Mouse (Mus musculus) embryonic facial prominence, embryonic 12.5 days (tissue): ENCODE data around the gene Rps6. TPM values are rescaled to one million over a fixed set of nuclear protein-coding genes. Genes with fewer than 3 reads are reported as not detected.
"Not testable (repeated sequence)": the region's sequence is repeated elsewhere in the genome, so short reads cannot be mapped to it uniquely, and the experiment has no call there.

Experiments
- ATAC-seq: fragments of 200-750 bp; cut with Nextera tagmentation; 2 replicates; pipeline ENCODE4 v1.8.0; 2017; ENCODE audit not compliant: insufficient number of reproducible peaks, insufficient read depth, low FRiP score, low TSS enrichment
- H3K27ac ChIP-seq: fragments of 300-500 bp; sonication (generic); 2 replicates; pipeline ENCODE4 v1.5.1; 2016; ENCODE audit warnings: mild to moderate bottlenecking
- H3K27me3 ChIP-seq: fragments of 300-500 bp; sonication (generic); 2 replicates; pipeline ENCODE4 v1.6.1; 2016; ENCODE audit warnings: mild to moderate bottlenecking, moderate library complexity
- H3K36me3 ChIP-seq: fragments of 300-500 bp; sonication (generic); 2 replicates; pipeline ENCODE4 v1.6.1; 2016; ENCODE audit warnings: mild to moderate bottlenecking
- H3K4me1 ChIP-seq: fragments of 300-500 bp; sonication (generic); 2 replicates; pipeline ENCODE4 v1.6.1; 2016
- H3K4me2 ChIP-seq: fragments of 300-500 bp; sonication (generic); replicated peaks from 2 replicates; pipeline ENCODE4 v1.6.1; 2016; ENCODE audit warnings: mild to moderate bottlenecking, moderate library complexity
- H3K4me3 ChIP-seq: fragments of 300-500 bp; sonication (generic); 2 replicates; pipeline ENCODE4 v1.5.1; 2016; ENCODE audit warnings: mild to moderate bottlenecking
- H3K9ac ChIP-seq: fragments of 300-500 bp; sonication (generic); 2 replicates; pipeline ENCODE4 v1.6.1; 2016; ENCODE audit warnings: mild to moderate bottlenecking, moderate library complexity
- H3K9me3 ChIP-seq: fragments of 300-500 bp; sonication (generic); 2 replicates; pipeline ENCODE4 v1.6.1; 2016; ENCODE audit warnings: mild to moderate bottlenecking, moderate library complexity
- WGBS: fragments of 180-500 bp; shearing (Covaris S2); methylation state at CpG from one replicate; pipeline ENCODE4 v1.1.7; 2016; 5-methylcytosine and 5-hydroxymethylcytosine counted together
- polyA plus RNA-seq: library from polyadenylated mRNA; unstranded; fragments of >200 nt; fragmentation: Nextera tagmentation; extraction: Ambion mirVana; gene quantifications from 2 replicates; pipeline ENCODE4 v1.2.1, GENCODE M21; 2016

The Rps6 gene
- polyA plus RNA-seq, 1 experiment from 2014 or later, result 634 TPM

DNA sequence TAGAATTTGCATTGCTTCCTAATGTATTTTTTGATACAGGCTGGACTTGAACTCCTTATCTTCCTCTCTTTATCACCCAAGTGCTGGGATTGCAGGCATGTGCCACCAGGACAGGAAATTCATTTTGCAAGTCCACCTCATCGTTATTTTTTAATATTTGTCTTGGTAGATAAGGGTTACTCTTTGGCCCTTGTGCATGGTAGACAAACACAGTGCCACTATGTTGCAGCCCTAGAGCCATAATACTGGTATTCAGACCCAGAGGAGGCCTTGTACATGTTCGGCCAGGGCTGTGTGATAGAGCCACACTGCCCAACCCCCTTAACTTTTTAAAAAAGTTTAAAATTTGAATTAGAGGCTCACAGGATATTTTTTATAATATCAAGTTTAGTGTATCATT, 10.0 kb downstream of the Rps6 start:
- Histone ChIP-seq H3K9me3 (no peaks in the 10 kb centered on the region), H3K4me1 (no peaks in the 10 kb centered on the region), H3K27ac (no peak overlapping the region), H3K9ac (no peak overlapping the region), H3K4me3 (no peak overlapping the region), H3K4me2 (no peak overlapping the region), H3K36me3 (peaks cover 43% of the 10 kb centered on the region), H3K27me3 (no peaks in the 10 kb centered on the region)
- ATAC-seq, result no peak
- 92% methylated on average over 2 of the region's 2 CpGs for WGBS

DNA sequence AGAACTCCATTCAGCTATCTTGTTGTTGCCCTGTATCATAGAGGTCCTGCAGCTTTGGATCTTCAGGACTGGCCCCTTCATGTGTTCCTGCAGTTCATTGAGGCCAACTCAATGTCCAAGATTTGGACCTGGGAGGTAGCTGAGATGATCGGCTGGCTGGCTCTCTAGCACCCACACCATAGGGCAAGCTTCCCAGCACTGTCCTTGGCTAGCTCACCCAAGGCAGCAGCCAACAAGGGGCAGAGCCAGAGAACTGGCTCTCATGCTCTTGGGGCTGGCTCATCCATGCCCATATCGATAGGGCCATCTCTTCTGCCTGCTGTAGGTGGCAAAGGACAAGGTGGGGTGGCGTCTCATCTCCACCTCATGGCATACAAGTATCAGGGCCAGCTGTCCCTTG, 11.8 kb downstream of the Rps6 start:
- no peaks in the 10 kb centered on the region for H3K27me3 ChIP-seq

DNA sequence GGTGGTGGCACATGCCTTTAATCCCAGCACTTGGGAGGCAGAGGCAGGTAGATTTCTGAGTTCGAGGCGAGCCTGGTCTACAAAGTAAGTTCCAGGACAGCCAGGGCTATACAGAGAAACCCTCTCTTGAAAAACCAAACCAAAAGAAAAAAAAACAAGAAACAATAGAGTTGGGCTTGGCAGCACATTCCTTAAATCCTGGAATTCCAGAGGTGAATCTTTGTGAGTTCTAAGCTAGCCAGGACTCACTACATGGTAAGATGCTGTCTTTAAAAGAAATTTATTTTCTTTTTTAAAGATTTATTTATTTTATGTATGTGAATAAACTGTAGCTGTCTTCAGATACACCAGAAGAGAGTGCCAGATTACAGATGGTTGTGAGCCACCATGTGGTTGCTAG, 16.1 kb downstream of the Rps6 start:
- H3K4me2 ChIP-seq, H3K27ac ChIP-seq, H3K27me3 ChIP-seq, H3K4me1 ChIP-seq, H3K4me3 ChIP-seq, ATAC-seq, H3K9ac ChIP-seq, H3K9me3 ChIP-seq: not testable (repeated sequence)
- WGBS, result 96% methylated on average over 2 of the region's 2 CpGs
- peaks cover 46% of the 10 kb centered on the region for H3K36me3 ChIP-seq

More for the DNA sequence above, 11.8 kb downstream of the Rps6 start:
- Histone ChIP-seq H3K9me3 (no peaks in the 10 kb centered on the region), H3K4me2 (no peak overlapping the region), H3K36me3 (peaks cover 48% of the 10 kb centered on the region), H3K9ac (no peak overlapping the region), H3K4me1 (no peaks in the 10 kb centered on the region), H3K4me3 (no peak overlapping the region), H3K27ac (no peak overlapping the region)
- ATAC-seq, result no peak
- WGBS, result 97% methylated on average over 3 of the region's 3 CpGs

DNA sequence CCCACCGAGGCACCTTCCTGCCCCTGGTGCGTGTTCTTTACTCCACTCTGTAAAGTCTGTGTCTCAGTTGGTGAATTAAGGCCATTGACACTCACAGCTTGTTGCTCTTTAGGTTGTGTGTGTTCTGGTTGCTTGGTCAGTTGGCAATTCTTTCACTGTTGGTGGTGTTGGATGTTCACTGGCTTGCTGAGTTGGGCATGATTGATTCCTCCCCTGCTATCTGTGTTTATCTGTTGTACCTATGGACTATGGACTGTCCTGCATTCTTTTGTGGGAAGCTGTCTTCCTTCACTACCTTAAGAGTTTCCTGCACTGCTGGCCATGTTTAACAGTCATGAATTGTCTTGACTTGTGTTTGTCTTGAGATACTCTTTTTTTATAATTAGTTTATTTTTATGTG, 25.3 kb downstream of the Rps6 start:
- H3K9ac ChIP-seq, result no peak overlapping the region
- 97% methylated on average over 2 of the region's 2 CpGs for WGBS
- H3K4me1 ChIP-seq, result no peaks in the 10 kb centered on the region
- H3K9me3 ChIP-seq, result no peaks in the 10 kb centered on the region
- H3K4me3 ChIP-seq, result no peak overlapping the region
- no peak for ATAC-seq
- no peak overlapping the region for H3K4me2 ChIP-seq
- H3K27me3 ChIP-seq, result no peaks in the 10 kb centered on the region
- H3K36me3 ChIP-seq, result peaks cover 32% of the 10 kb centered on the region
- no peak overlapping the region for H3K27ac ChIP-seq

DNA sequence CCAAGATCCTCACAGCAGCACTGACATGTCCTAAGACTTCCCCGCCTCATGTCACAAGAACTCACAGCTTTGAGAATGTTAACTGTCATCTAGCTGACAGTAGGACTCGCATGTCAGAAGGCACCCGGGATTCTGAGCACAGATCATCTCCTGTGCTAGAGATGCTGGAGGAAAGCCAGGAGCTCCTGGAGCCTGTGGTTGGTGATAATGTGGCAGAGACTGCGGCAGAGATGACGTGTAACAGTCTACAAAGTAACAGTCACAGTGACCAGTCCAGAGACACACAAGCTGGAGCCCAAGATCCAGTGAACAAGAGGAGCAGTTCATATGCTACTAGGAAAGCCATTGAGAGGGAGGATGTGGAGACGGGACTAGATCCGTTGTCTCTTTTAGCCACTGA, 32.1 kb downstream of the Rps6 start:
- H3K36me3 ChIP-seq, result peaks cover 47% of the 10 kb centered on the region
- 91% methylated on average over 7 of the region's 7 CpGs for WGBS
- H3K4me1 ChIP-seq, result no peaks in the 10 kb centered on the region
- no peak for ATAC-seq
- H3K9me3 ChIP-seq, result no peaks in the 10 kb centered on the region
- H3K27ac ChIP-seq, result no peak overlapping the region
- no peak overlapping the region for H3K4me3 ChIP-seq
- no peak overlapping the region for H3K4me2 ChIP-seq
- no peaks in the 10 kb centered on the region for H3K27me3 ChIP-seq
- H3K9ac ChIP-seq, result no peak overlapping the region

DNA sequence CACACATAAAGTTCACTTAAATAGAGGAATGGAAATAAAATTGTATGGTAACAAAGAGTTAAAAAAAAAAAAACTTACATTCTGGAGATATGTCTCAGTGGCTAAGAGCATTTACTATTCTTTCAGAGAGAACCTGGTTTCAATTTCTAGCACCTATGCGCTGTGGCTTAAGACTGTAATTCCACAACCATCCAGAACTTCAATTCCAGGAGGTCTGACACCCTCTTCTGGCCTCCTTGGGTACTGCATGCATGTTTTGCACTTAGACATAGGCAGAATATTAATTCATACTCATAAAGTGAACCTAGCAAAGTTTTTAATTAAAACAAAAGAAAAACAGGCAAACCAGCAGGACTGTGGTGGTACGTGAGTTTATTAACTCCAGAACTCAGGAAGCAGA, 34.0 kb downstream of the Rps6 start:
- H3K27ac ChIP-seq, result no peak overlapping the region
- no peak overlapping the region for H3K9ac ChIP-seq
- H3K27me3 ChIP-seq, result no peaks in the 10 kb centered on the region
- H3K36me3 ChIP-seq, result peaks cover 36% of the 10 kb centered on the region
- no peak for ATAC-seq
- H3K9me3 ChIP-seq, result no peaks in the 10 kb centered on the region
- no peaks in the 10 kb centered on the region for H3K4me1 ChIP-seq
- WGBS, result 53% methylated on average over 2 of the region's 2 CpGs
- no peak overlapping the region for H3K4me3 ChIP-seq
- no peak overlapping the region for H3K4me2 ChIP-seq

DNA sequence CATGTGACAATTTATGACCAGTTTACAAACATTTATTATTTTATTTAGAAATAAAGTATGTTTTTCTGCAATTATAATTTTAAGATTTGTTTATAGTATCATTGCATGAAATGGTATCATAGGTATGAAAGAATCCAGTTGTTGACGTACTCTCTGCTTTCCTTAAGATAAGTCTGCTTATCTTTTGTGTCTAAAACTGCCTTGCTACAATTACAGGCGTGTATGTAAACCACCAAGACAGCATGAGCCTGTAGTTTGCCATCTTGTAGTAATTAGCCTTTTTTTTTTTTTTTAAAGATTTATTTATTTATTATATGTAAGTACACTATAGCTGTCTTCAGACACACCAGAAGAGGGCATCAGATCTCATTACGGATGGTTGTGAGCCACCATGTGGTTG, 42.4 kb downstream of the Rps6 start:
- H3K4me2 ChIP-seq, result no peak overlapping the region
- no peaks in the 10 kb centered on the region for H3K27me3 ChIP-seq
- 82% methylated on average over 3 of the region's 3 CpGs for WGBS
- H3K9me3 ChIP-seq, result no peaks in the 10 kb centered on the region
- H3K9ac ChIP-seq, result no peak overlapping the region
- ATAC-seq, result no peak
- H3K36me3 ChIP-seq, result peaks cover 9% of the 10 kb centered on the region; the same call in 1 of the 2 replicates
- no peak overlapping the region for H3K27ac ChIP-seq
- no peak overlapping the region for H3K4me3 ChIP-seq
- no peaks in the 10 kb centered on the region for H3K4me1 ChIP-seq

DNA sequence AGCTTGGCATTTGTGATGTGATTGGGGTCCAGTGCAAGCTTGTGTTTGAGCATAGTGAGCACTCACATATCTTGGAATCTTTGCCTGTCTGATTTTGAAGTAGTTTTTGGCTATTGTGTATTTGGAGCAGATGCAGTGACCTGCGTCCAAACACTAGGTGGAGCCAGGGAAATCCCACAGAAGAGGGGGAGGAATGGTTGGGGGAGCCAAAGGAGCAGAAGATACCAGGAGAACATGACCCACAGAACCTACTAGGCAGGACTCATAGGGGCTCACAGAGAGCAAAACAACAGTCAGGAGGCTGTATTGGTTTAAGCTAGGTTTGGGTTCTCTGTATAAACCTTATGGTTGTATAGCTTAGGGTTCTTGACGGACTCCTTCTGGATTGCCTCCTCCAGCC, 46.6 kb downstream of the Rps6 start:
- Histone ChIP-seq H3K27ac (no peak overlapping the region), H3K9me3 (no peaks in the 10 kb centered on the region), H3K36me3 (peaks cover 7% of the 10 kb centered on the region; the same call in 1 of the 2 replicates), H3K4me2 (no peak overlapping the region), H3K9ac (no peak overlapping the region), H3K4me3 (no peak overlapping the region), H3K27me3 (no peaks in the 10 kb centered on the region), H3K4me1 (no peaks in the 10 kb centered on the region)
- ATAC-seq, result no peak
- 56% methylated on average over 2 of the region's 2 CpGs for WGBS

Other genes starting within 250 kb of the Rps6 start
- 18.1 and 21.9 TPM in 2 replicates for gene Haus6, start 245.4 kb downstream of the Rps6 start, polyA plus RNA-seq
- gene Plin2, start 187.4 kb downstream of the Rps6 start, polyA plus RNA-seq, result 71.7 and 72.4 TPM in 2 replicates
- gene Dennd4c, start 108.9 kb downstream of the Rps6 start, polyA plus RNA-seq, result 9.2 and 10.0 TPM in 2 replicates
- 14.7 and 15.5 TPM in 2 replicates for gene Acer2, start 17.0 kb upstream of the Rps6 start, polyA plus RNA-seq